Mouse (Mus musculus) megakaryocyte-erythroid progenitor cell, adult 5-6 weeks (primary cell): ENCODE results near the gene Eif2ak1. TPM values are rescaled to one million over a fixed set of nuclear protein-coding genes. Genes with fewer than 3 reads are reported as not detected.
A peak's percentile ranks its signal among the peaks of the same experiment; 100 is the strongest.

ENCODE experiments used
- ATAC-seq: replicated peaks from 2 replicates; pipeline ENCODE4 v1.8.0; 2016; ENCODE audit warnings: mild to moderate bottlenecking, inconsistent platforms; ENCODE audit not compliant: severe bottlenecking, poor library complexity, low FRiP score, low TSS enrichment
- total RNA-seq, 2 experiments: library from RNA; stranded (forward) in 1 of 2; stranded (reverse) in 1 of 2; fragments of 200-1000, 215-1000 nt in 1 of 2; fragments of >200 nt in 1 of 2; fragmentation: Nextera tagmentation in 1 of 2; gene quantifications; 2 replicates each; pipeline ENCODE4 v1.2.3; 2014 to 2017

Eif2ak1 gene
- total RNA-seq, 2 experiments from 2014 or later: 46.7 to 64.6 TPM

DNA sequence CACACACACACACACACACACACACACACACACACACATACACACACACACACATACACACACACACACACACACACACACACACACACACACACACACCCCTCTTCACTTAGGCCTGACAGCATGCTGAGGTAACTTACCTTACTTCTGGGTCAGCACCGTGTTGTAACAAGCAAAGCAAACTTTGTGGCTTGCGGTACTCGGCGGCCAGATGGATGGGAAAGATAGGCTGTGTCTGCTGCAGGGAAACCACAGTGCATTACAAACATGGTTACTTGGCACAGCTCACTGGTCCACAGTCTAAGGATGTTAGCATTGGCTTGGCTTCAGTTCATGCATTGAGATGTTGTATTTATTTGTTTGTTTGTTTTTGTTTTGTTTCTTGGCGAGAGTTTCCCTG lies 75.8 kb downstream of the Eif2ak1 start:
- peak; percentile 96 for ATAC-seq

DNA sequence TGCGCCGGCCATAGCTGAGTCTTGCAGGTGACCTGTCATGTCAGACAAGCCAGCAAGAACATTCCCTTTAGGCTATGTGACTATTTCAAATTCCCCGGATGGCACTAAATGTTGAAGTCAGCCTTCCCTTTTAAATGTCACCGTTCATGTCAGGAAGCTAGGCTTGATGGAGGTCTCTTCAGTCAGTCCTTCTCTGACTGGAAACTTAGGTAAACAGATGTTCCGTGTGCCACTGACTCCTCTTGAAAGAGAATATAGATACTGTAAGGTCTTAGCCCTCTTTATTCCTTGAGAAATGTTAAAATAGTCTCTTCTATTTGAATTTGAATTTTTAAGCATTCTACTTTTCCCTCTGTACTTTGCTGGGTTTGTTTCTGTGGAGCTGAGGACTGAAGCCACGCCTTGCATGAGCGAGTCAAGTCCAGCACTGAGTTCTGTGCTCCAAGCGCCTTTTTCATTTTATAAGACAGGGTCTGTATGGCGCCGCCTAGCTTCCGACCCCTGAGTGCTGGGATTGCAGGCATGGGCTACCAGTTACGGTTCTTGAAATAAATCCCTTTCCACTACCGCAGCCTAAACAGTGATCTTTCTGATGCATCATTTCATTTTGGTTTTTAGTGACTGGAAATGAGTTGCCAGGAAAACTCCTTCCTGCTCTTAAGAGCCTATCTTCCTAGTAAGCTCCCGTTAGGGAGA lies 80.2 kb downstream of the Eif2ak1 start, which contains the start of gene Ankrd61:
Gene Ankrd61 (minus strand): TSS at position 51 of the 696 bp plus-strand sequence.
- no peak for ATAC-seq

DNA sequence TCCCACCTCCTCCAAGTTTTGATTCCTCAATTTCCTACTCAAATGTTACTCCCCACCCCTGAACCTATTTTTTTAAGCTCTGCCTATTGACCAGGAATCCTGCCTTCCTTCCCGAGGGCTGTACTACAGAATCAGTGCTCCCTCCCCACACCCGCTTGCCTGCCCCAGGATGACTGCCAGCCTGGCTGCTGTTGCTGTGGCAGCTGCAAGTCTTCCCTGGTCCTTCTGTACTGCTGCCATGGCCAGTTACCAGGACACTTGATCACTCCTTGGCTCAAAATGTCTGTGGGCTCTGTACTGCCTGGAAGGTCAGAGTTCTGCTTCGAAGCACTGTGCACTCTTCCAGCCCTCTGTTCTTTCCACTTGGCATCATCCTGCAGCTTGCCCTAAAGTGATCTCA lies 84.5 kb downstream of the Eif2ak1 start:
- ATAC-seq: no peak

DNA sequence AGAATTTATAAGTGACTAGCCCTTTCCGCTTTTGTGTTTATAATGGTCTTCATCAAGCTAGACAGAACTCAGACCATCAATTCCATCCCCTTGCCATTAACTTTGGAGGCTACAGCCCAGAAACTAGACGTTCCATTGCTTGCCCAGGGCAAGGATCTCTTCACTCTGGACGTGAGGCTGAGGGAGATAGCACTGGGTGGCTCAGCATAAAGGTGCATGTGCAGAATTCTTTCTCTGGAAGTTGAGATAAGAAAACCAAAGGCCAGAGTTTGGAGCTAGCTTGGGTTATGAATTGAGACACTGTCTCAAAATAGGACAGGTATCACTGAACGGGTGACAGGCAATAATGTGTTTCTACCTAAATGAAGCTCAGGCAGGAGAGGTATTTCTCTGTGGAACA lies 86.2 kb downstream of the Eif2ak1 start:
- peak; percentile 76 for ATAC-seq

DNA sequence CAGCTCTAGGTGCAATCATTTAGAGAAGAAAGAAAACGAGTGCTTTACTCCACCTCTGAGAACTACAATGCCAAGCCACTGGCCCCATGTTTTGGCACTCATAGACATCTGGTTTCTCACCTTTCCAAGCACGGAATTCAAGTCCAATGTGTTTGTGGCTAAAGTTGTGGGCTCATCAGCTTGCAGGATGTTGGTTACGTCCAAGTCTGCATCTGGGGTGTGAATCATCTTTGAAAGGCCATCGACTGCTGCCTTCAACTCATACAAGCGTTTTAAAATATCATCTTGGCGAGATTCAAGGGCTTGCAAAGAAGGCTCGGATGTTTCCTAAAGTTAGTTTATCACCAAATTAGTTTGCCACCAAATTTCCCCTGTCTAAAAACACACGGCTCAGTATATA lies 88.8 kb downstream of the Eif2ak1 start:
- no peak for ATAC-seq

DNA sequence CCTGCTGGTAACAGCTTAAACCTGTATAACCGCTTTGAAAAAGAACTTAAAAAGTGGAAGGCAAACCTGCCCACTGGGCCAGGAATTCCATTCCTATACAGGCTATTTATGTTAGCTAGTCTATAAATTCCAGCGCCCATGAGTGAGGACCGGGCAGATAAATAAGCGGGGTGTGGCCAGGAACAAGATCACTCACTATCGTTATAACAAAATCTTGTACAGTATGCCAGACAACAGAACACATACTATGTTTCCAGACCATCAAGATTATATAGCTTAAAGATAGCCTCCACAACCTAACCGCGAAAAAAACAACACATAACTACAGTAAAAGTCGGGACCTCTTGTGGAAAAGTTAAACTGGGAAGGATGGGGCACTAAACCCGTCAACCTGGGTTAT lies 91.3 kb downstream of the Eif2ak1 start:
- 0 out of 2 replicates have a peak, but pooled peaks have one; percentile 16 for ATAC-seq

DNA sequence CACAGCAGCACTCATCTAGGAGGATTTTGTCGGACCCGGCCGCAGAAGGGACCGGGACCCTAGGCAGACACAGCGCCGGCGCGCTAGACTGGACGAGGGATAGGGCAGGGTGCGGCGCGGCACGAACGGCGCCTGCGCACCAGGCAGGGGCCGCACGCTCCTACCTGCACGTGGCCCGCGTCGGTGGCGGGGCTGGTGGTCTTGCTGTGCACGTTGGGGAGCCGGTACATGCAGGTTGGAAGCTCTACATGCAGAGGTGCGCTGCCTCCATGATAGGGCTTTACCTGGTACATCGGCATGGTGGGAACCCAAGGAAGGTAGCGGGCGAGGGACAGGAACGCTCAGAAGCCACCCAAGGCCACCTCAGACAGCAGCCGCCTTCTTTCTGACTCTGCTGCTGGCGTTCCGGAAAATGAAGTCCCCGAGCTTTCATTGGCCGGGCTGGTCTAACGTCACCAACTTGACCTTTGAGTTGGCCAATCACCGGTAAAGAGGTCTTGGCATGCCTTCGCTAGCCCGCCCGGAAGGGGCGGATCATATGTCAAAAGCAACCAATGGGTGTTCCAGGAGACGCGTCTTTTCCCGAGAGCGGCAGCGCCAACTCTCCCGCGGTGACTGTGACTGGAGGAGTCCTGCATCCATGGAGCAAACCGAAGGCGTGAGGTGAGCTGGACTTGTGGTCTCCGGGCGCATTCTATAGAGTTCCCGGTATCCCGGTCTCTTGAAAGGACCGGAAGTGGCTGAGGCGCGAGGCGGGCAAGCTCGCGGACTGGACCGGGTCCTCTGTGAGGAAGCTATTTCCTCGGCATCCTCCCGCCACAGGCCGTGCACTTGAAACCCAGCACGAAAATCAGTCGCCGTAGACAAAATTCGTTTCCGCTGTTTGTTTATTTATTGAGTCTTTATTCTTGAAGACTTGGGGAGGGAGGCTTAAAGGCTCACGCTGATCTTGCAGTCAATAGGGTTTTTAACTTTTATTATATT lies 92.1 kb downstream of the Eif2ak1 start, which contains the start of the genes Aimp2 and Pms2:
Gene Aimp2 (minus strand): TSS at position 431 of the 984 bp plus-strand sequence.
Gene Pms2 (plus strand): TSS at position 548 of the 984 bp plus-strand sequence.
- peak; percentile 95 for ATAC-seq

DNA sequence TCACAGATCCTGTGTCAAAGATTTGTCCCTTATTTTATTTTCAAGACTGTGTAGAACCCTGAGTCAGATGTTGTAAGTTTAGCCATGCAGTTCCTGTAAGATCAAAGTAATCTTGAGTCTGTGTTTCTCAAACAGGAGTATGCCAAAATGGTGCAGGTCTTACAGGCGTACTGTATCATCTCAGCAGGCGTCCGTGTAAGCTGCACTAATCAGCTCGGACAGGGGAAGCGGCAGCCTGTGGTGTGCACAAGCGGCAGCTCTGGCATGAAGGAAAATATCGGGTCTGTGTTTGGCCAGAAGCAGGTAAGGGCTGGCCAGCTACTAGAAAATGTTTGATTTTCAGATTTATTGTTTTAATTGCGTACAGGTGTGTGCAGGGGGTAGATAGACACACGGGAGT lies 98.6 kb downstream of the Eif2ak1 start:
- no peak for ATAC-seq

DNA sequence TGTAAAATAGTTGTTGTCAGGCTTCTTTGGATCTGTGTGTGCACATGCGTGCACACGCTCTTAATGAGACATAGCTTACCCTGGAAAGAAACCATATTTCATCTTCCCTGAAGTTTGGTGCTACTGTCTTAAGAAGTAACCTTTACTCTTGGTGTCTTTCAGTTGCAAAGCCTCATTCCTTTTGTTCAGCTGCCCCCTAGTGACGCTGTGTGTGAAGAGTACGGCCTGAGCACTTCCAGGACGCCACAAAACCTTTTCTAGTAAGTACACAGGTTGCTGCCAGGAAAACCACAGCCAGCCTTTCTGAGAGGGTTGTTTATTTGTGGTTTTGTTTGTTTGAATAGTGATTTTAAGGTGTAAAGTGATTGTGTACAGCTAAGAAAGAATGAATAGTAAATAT lies 99.8 kb downstream of the Eif2ak1 start:
- ATAC-seq: peak; percentile 81; the same call in 1 of the 2 replicates

DNA sequence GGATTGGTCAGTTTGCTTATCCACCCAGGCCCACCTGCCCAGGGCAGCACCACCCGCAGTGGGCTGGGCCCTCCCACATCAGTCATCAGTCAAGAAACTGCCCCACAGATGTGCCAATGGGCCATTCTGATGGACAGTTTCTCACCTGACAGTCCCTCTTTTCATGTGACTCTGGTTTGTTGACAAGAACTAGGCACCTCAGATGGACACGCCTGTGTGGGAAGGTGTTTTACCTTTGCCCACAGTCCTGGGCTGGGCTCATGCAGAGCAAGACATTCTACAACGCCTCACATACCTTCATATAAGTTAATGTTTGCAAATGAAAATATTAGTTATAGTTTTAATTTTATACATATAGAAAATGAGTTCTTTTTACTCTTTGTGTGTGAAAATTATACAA lies 100.5 kb downstream of the Eif2ak1 start:
- no peak for ATAC-seq

DNA sequence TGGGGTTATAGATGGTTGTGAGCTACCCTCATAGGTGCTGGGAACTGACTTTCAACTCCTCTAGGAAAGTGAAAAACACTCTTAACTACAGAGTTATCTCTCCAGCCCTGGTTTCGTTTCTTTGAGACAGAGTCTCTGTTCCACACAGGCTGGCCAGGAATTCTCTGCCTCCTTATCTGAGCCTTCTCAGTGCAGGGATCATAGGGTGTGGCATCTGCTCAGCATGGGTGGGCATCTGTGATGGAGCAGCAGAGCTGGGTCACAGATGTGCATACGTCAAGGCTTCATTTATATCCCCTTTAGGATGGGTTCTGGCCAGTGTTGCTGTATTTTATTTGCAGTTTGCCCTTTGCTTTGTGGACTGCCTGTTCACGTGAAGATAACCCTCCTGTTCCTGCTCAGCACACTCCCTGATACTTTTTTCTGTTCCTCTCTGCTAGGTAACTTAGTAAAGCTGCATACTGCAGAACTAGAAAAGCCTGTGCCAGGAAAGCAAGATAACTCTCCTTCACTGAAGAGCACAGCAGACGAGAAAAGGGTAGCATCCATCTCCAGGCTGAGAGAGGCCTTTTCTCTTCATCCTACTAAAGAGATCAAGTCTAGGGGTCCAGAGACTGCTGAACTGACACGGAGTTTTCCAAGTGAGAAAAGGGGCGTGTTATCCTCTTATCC lies 107.3 kb downstream of the Eif2ak1 start:
- peak; percentile 96 for ATAC-seq

DNA sequence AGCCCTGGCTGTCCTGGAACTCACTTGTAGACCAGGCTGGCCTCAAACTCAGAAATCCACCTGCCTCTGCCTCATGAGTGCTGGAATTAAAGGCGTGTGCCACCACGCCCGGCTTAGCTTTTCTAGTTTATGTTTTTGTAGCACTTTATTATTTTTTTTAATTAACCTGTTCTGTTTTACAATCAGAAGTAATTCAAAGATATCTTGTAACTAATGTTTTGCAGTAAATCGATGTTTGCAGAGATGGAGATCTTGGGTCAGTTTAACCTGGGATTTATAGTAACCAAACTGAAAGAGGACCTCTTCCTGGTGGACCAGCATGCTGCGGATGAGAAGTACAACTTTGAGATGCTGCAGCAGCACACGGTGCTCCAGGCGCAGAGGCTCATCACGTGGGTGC lies 110.3 kb downstream of the Eif2ak1 start, which contains the start of gene Gm42421:
Gene Gm42421 (plus strand): TSS at position 301 of the 400 bp plus-strand sequence.
- ATAC-seq: no peak

DNA sequence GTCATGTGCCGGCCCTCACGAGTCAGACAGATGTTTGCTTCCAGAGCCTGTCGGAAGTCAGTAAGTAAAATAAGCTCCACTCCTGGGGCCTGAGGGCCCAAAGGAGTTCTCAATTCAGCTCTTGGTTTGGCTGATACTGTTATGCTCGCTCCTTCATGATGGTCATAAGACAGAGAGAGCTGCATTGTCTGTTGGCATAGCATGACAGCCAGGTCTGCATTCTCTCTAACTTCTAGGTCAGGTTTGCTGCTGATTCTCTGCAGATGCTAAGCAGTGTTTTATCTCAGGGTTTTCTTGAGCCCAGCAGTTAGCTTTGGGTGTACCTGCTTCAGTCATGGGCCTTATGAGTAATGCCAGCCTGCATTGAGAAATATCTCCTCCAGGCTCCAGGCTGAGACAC lies 111.7 kb downstream of the Eif2ak1 start:
- ATAC-seq: no peak

DNA sequence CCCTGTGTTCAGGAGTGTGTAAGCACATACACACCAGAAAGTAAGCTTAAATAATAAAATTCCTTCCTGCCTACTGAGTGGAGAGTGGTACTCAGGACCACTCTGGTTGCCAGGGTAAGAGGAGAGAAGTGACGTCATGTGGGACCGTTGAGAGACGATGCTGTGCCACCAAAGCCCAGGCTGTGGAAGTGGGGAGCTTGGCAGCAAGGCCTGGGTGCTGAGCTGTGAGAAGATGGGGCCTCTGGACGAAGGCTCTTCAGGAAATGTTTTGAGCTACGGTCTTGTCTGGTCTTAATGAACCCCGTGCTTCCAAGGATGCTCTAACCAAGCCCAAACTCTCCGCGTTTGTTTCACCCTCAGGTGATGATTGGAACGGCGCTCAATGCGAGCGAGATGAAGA lies 113.1 kb downstream of the Eif2ak1 start:
- ATAC-seq: no peak

DNA sequence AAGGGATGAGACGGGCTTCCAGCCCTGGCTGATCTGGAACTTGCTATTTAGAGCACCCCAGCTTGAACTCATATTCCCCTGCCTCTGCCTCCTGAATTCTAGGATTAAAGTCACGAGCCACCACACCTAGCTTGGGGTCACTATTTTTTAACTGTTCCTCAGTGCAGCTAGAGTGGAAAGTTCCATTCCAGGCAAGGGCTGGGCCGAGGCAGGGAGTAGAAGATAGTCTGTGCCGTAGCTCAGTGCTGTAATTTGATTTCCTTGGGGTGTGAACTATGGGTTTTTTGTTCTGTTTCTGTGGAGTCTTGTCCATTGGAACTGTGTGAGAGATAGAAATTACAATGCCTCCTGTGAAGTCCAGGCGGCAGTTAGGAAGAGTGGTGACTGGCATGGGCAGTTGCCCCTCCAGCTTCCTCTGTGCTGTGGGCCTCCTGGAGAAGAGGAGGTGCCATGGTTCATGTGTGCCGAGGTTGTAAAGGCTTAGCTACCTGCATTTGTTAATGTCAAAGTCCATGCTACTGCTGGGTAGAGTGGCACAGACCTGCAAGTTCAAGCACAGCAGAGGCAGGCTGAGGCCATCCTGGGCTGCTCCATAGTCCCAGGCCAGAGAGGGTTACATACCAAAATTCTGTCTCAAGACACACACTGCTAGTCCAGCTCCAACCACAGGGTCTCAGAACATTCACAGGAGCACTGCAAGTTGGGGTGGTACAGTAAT lies 114.4 kb downstream of the Eif2ak1 start:
- no peak for ATAC-seq

DNA sequence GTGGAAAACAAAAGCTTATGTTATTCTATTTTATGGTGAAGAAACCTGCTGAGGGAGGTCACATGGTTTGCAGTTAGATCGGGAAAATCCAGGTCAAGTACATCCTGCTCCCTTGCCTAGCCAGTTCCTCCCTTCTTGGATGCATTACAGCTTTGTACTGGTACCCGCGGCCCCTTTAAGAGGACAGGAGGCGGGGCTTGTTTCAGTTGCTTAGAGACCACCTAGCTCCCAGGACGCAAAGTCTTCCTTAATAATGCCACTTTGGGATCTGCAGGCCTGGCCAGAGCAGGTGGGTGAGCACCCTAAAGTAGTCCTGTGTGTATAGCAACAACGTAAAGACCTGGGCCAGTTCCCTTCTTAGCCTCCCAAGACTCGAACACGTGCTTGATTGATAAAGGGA lies 115.2 kb downstream of the Eif2ak1 start, which contains the start of gene Rsph10b:
Gene Rsph10b (plus strand): TSS at position 205 of the 400 bp plus-strand sequence.
- no peak for ATAC-seq

DNA sequence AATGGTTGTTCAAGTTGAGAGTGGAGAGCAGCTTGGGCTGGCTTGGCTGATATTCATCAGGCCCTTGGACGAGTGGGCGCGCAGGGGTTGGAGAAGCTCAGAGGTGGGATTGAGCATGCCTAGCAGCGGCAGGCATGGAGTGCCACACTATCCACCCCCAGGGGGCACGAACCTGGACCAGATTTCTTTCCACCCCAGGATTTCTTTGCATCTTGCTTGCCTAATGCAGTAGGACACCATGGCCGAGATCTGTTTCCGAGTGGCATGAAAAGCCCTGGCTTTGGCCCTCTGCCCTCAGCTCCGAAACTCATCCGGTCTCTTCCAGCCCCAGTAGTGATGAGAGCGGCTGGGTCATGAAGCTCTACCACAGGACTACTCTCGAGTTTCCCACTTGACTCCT lies 115.8 kb downstream of the Eif2ak1 start:
- no peak for ATAC-seq

DNA sequence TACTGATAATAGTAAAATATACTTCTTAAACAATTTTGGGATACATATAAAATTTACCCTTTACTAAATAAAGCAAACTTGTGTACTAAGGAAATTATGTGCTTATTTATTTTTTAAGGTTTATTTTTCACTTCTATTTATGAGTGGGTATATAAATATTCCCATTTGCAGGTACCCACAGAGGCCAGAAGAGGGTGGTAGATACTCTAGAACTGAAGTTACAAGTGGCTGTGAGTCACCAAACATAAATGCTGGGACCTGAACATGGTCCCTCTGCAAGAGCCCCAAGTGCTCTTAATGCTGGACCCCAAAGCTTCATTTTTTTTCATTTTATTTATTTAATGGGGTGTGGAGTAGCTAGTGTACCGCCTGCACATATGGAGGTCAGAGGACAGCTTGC lies 116.3 kb downstream of the Eif2ak1 start:
- ATAC-seq: peak; percentile 58; the same call in 1 of the 2 replicates

DNA sequence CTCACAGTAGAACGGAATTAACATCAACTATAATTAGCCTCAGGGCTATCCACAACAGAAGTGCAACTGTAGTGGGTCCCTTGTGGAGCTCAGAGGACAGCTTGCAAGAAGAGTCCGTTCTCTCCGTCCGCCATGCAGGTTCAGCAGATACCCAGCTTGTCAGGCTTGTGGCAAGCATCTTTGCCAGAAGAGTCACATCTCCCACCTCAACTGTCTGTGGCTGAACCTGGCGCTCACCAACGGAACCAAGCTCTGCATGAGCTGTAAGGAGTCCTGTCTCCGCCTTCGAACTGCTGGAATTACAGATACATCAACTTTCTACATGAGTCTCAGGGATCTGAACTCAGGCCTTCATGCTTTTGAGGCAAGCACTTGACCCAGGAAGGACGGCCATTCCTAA lies 118.6 kb downstream of the Eif2ak1 start:
- no peak for ATAC-seq
